Mouse (Mus musculus): Measurements from ENCODE around the gene Defb26. TPM values are rescaled to one million over a fixed set of nuclear protein-coding genes. Genes with fewer than 3 reads are reported as not detected.

The Defb26 gene
- polyA plus RNA-seq, 1 experiment, result not detected

DNA sequence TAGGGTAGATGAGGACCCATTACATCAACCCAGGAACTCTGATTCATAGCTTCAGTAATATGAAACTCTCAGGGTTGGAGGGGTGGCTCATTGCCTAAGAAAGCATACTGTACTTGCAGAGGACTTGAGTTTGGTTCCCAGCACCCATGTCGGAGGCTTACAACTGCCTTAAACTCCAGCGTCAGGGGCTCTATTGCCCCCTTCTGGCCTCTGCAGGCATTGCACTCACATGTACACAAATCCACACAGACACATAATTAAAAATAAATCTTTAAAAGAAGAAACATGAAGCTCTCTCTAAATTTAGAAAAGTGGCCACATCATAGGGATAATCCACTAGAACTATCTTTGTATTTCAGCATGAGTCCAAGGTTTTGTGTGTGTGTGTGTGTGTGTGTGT, 31.4 kb upstream of the Defb26 start:
- H3K4me3 ChIP-seq (ENCODE audit: control insufficient read depth, insufficient read depth, low read length), result no peak overlapping the region
- H3K27me3 ChIP-seq (ENCODE audit: control insufficient read depth, insufficient read depth, low read length), result no peaks in the 10 kb centered on the region
- H3K4me1 ChIP-seq (replicated peaks; ENCODE audit: control insufficient read depth, insufficient read depth, low read length), result no peaks in the 10 kb centered on the region
- TF ChIP-seq CTCF (IDR thresholded peaks at IDR 0.05; ENCODE audit: borderline replicate concordance, control insufficient read depth, extremely low read depth, insufficient read depth, low read length, poor library complexity) (no peak), POLR2A (IDR thresholded peaks at IDR 0.05; ENCODE audit: control insufficient read depth, extremely low read depth, insufficient read depth, low read length, poor library complexity) (no peak)
- H3K36me3 ChIP-seq (ENCODE audit: control insufficient read depth, insufficient read depth, low read length), result no peaks in the 10 kb centered on the region
- H3K27ac ChIP-seq (ENCODE audit: control insufficient read depth, insufficient read depth, low read length), result no peak overlapping the region
- WGBS, result 80% methylated on average over 2 of the region's 2 CpGs
- no peak for DNase-seq

DNA sequence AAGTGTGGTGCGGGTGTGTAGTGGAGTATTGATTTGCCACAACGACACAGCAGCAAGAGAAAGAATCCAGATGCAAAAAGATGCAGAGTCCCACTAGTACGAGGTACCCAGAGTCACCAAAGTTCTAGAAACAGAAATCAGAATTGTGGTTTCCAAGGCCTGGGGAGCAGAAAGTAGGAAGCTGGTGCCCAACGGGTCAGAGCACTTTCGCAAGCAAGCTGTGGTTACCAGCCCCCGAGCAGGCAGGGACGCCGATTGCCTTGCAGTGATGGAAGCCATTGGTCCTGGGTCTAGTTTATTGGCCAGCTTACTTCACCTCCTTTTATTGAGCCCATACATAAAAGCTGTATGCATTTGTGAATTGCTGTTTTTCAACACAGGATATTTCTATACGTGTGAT, 30.5 kb upstream of the Defb26 start:
- Histone ChIP-seq H3K4me3 (ENCODE audit: control insufficient read depth, insufficient read depth, low read length) (no peak overlapping the region), H3K4me1 (replicated peaks; ENCODE audit: control insufficient read depth, insufficient read depth, low read length) (no peaks in the 10 kb centered on the region), H3K27me3 (ENCODE audit: control insufficient read depth, insufficient read depth, low read length) (no peaks in the 10 kb centered on the region), H3K27ac (ENCODE audit: control insufficient read depth, insufficient read depth, low read length) (no peak overlapping the region), H3K36me3 (ENCODE audit: control insufficient read depth, insufficient read depth, low read length) (no peaks in the 10 kb centered on the region)
- no peak for DNase-seq
- 28% methylated on average over 9 of the region's 9 CpGs for WGBS
- TF ChIP-seq POLR2A (IDR thresholded peaks at IDR 0.05; ENCODE audit: control insufficient read depth, extremely low read depth, insufficient read depth, low read length, poor library complexity) (no peak), CTCF (IDR thresholded peaks at IDR 0.05; ENCODE audit: borderline replicate concordance, control insufficient read depth, extremely low read depth, insufficient read depth, low read length, poor library complexity) (no peak)

DNA sequence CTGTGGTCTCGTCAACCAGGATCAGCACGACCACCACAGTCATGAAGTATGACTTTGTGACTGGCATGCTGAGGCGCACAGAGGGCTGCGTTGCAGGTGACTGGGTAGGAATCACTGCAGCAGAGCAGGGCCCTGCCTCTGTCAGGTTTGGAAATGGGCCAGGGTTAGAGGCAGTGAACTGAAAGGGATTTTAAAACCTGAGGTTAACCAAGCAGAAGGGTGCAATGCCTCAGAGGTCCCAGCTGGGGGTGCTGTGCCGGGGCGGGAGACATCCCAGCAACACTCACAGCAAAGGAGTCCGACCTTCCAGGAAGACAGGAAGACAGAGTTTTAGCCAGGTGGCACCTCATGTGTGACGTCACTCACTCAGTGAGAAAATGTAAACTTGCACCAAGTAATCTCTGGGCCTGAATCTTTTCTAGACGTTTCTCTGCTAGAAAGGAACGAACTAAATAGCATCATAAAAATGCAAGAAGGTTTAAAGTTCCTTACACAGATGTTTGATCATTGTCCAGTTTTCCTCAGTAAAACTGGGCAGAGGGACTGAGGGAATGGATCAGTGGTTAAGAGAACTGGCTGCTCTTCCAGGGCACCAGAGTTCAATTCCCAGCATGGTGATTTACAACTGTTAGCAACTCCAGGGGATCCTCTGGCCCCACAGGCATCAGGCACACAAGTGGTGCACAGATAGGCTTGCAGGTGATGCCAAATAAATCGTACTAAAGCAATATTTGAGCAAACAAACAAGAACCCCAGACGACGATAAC, 28.6 kb upstream of the Defb26 start, which contains the start of gene Defb29:
Gene Defb29 (minus strand): TSS at position 155 of the 767 bp plus-strand sequence.
- WGBS, result 69% methylated on average over 13 of the region's 13 CpGs
- TF ChIP-seq POLR2A (IDR thresholded peaks at IDR 0.05; ENCODE audit: control insufficient read depth, extremely low read depth, insufficient read depth, low read length, poor library complexity) (no peak), CTCF (IDR thresholded peaks at IDR 0.05; ENCODE audit: borderline replicate concordance, control insufficient read depth, extremely low read depth, insufficient read depth, low read length, poor library complexity) (no peak)

DNA sequence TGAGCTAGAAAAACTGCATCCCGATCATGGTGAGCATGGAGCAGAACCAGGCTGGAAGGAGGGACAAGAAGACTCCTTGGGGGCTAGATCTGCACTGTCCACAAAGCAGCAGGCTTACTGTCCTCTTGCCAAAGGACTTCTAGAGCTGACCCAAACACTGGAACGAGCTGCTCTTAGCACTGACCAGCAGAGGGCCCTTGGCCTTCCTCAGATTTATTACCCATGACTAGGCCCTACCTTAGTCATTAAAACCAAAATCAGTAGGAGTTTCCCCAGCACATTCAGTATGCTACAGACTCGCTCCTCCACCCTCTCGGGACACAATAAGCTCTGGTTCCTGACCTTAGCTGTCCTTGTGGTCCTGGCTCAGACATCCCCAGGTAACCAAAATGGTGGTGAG, 6.5 kb upstream of the Defb26 start, which contains the start of gene Defb28:
Gene Defb28 (plus strand): TSS at position 275 of the 400 bp plus-strand sequence.
- no peaks in the 10 kb centered on the region for H3K27me3 ChIP-seq (ENCODE audit: control insufficient read depth, insufficient read depth, low read length)
- H3K4me3 ChIP-seq (ENCODE audit: control insufficient read depth, insufficient read depth, low read length), result no peak within 1 kb of the TSS
- WGBS, result 80% methylated on average over 4 of the region's 4 CpGs
- no peak within 1 kb of the TSS for H3K27ac ChIP-seq (ENCODE audit: control insufficient read depth, insufficient read depth, low read length)
- TF ChIP-seq CTCF (IDR thresholded peaks at IDR 0.05; ENCODE audit: borderline replicate concordance, control insufficient read depth, extremely low read depth, insufficient read depth, low read length, poor library complexity), result no peak
- no peak for TF ChIP-seq POLR2A (IDR thresholded peaks at IDR 0.05; ENCODE audit: control insufficient read depth, extremely low read depth, insufficient read depth, low read length, poor library complexity)
- no peaks in the 10 kb centered on the region for H3K36me3 ChIP-seq (ENCODE audit: control insufficient read depth, insufficient read depth, low read length)
- no peaks in the 10 kb centered on the region for H3K4me1 ChIP-seq (replicated peaks; ENCODE audit: control insufficient read depth, insufficient read depth, low read length)
- no peak for DNase-seq

More for the DNA sequence above, 28.6 kb upstream of the Defb26 start, which contains the start of gene Defb29:
- Histone ChIP-seq H3K4me1 (replicated peaks; ENCODE audit: control insufficient read depth, insufficient read depth, low read length) (no peaks in the 10 kb centered on the region), H3K27ac (ENCODE audit: control insufficient read depth, insufficient read depth, low read length) (no peak within 1 kb of the TSS), H3K4me3 (ENCODE audit: control insufficient read depth, insufficient read depth, low read length) (no peak within 1 kb of the TSS), H3K27me3 (ENCODE audit: control insufficient read depth, insufficient read depth, low read length) (no peaks in the 10 kb centered on the region), H3K36me3 (ENCODE audit: control insufficient read depth, insufficient read depth, low read length) (no peaks in the 10 kb centered on the region)
- no peak for DNase-seq

DNA sequence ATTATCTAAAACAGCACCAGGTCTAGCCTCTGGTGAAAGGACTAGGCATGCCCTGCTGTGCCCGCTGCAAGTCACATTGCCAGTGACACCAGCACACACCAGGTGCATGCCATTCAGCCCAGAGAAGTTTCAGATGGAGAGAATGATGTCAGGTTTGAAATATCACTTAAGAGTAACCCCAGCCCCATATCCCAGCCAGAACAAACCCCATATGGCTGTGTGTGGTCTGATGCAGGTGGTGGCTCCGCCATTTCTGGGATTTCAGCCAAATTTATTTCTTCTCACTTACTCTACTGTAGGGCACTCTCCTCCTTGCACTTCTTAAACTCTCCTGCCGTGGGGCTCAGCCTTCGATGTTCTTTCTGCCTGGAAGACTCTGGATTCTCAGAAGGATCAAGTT, 4.6 kb upstream of the Defb26 start:
- no peak overlapping the region for H3K27ac ChIP-seq (ENCODE audit: control insufficient read depth, insufficient read depth, low read length)
- no peak for DNase-seq
- no peak overlapping the region for H3K4me3 ChIP-seq (ENCODE audit: control insufficient read depth, insufficient read depth, low read length)
- no peaks in the 10 kb centered on the region for H3K36me3 ChIP-seq (ENCODE audit: control insufficient read depth, insufficient read depth, low read length)
- no peaks in the 10 kb centered on the region for H3K4me1 ChIP-seq (replicated peaks; ENCODE audit: control insufficient read depth, insufficient read depth, low read length)
- 13% methylated on average over 4 of the region's 4 CpGs for WGBS
- no peak for TF ChIP-seq POLR2A (IDR thresholded peaks at IDR 0.05; ENCODE audit: control insufficient read depth, extremely low read depth, insufficient read depth, low read length, poor library complexity)
- no peak for TF ChIP-seq CTCF (IDR thresholded peaks at IDR 0.05; ENCODE audit: borderline replicate concordance, control insufficient read depth, extremely low read depth, insufficient read depth, low read length, poor library complexity)
- no peaks in the 10 kb centered on the region for H3K27me3 ChIP-seq (ENCODE audit: control insufficient read depth, insufficient read depth, low read length)

DNA sequence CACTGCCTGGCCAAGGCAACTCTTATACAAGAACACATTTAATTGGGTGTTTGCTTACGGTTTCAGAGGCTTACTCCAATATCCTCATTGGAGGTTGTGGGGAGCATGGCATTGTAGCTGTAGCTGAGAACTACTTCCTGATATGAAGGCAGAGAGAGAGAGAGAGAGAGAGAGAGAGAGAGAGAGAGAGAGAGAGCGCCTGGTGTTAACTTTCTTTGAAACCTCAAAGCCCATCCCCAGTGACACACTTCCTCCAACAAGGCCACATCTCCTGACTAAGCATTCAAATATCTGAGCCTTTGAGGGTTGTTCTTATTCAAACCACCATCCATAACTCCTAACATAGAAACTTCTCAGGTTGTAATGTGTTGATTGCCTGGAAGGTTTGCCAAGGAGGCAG, 7.5 kb downstream of the Defb26 start:
- H3K27me3 ChIP-seq (ENCODE audit: control insufficient read depth, insufficient read depth, low read length), result no peaks in the 10 kb centered on the region
- WGBS, result 49% methylated on average over 2 of the region's 2 CpGs
- no peak overlapping the region for H3K4me3 ChIP-seq (ENCODE audit: control insufficient read depth, insufficient read depth, low read length)
- no peaks in the 10 kb centered on the region for H3K36me3 ChIP-seq (ENCODE audit: control insufficient read depth, insufficient read depth, low read length)
- DNase-seq, result no peak
- H3K4me1 ChIP-seq (replicated peaks; ENCODE audit: control insufficient read depth, insufficient read depth, low read length), result no peaks in the 10 kb centered on the region
- H3K27ac ChIP-seq (ENCODE audit: control insufficient read depth, insufficient read depth, low read length), result no peak overlapping the region
- TF ChIP-seq CTCF (IDR thresholded peaks at IDR 0.05; ENCODE audit: borderline replicate concordance, control insufficient read depth, extremely low read depth, insufficient read depth, low read length, poor library complexity) (no peak), POLR2A (IDR thresholded peaks at IDR 0.05; ENCODE audit: control insufficient read depth, extremely low read depth, insufficient read depth, low read length, poor library complexity) (no peak)
